Mouse (Mus musculus): ENCODE data around the gene Twf2.

The Twf2 gene

GRCm38 (mm10) chr9:106215341-106216125 lies 12.6 kb downstream of the Twf2 start:
- DNase-seq: no peak

- DNase-seq: no peak
These were observed 14.1 kb downstream of the Twf2 start for GRCm38 (mm10) chr9:106216971-106217370.

GRCm38 (mm10) chr9:106220894-106221523 lies 18.1 kb downstream of the Twf2 start:
- DNase-seq: no peak

GRCm38 (mm10) chr9:106222261-106222851 lies 19.4 kb downstream of the Twf2 start, which contains the start of gene Tlr9:
Tlr9 (plus strand) TSS chr9:106222598.
- no peak for DNase-seq

GRCm38 (mm10) chr9:106222994-106223393 lies 20.1 kb downstream of the Twf2 start:
- no peak for DNase-seq

GRCm38 (mm10) chr9:106225469-106226150 lies 22.7 kb downstream of the Twf2 start:
- DNase-seq: no peak

- DNase-seq: no peak
These were observed 23.3 kb downstream of the Twf2 start for GRCm38 (mm10) chr9:106226151-106226682.

- DNase-seq: no peak
These were observed 25.0 kb downstream of the Twf2 start for GRCm38 (mm10) chr9:106227790-106228429.

GRCm38 (mm10) chr9:106230051-106230733 lies 27.3 kb downstream of the Twf2 start:
- DNase-seq: no peak

GRCm38 (mm10) chr9:106230734-106231106 lies 27.8 kb downstream of the Twf2 start:
- DNase-seq: no peak

- DNase-seq: no peak
These were observed 28.3 kb downstream of the Twf2 start for GRCm38 (mm10) chr9:106231220-106231619.

GRCm38 (mm10) chr9:106231816-106232215 lies 28.9 kb downstream of the Twf2 start:
- no peak for DNase-seq

- no peak for DNase-seq
These were observed 30.0 kb downstream of the Twf2 start for GRCm38 (mm10) chr9:106232956-106233355.

- no peak for DNase-seq
These were observed 31.0 kb downstream of the Twf2 start for GRCm38 (mm10) chr9:106233953-106234352.

- no peak for DNase-seq
These were observed 32.4 kb downstream of the Twf2 start for GRCm38 (mm10) chr9:106235194-106235830.

GRCm38 (mm10) chr9:106236156-106236817 lies 33.4 kb downstream of the Twf2 start:
- no peak for DNase-seq

- DNase-seq: no peak
These were observed 33.9 kb downstream of the Twf2 start for GRCm38 (mm10) chr9:106236818-106237211.

GRCm38 (mm10) chr9:106237401-106237800 lies 34.5 kb downstream of the Twf2 start:
- no peak for DNase-seq

GRCm38 (mm10) chr9:106237878-106238277 lies 35.0 kb downstream of the Twf2 start:
- no peak for DNase-seq

GRCm38 (mm10) chr9:106241541-106242164 lies 38.7 kb downstream of the Twf2 start:
- no peak for DNase-seq
